In genomic region chr10:50876952-50877351, GRCm38 (mm10) we compare ENCODE assay signal across 27 mouse cellular contexts. TPM values are rescaled to one million over a fixed set of nuclear protein-coding genes. Genes with fewer than 3 reads are reported as not detected.
"Had no signal": no experiment of that assay in that cellular context is flagged by ENCODE, and none has a peak within 500 bp of the region (broad histone marks: within the 10 kb centered on the region; RNA-seq: fewer than 3 reads in every experiment).

No protein-coding gene starts in this region.

- H3K27me3 ChIP-seq: kidney, embryonic 15.5 days; limb, embryonic 13.5 days; liver, embryonic 12.5 days; liver, embryonic 15.5 days; lung, embryonic 15.5 days; midbrain, embryonic 12.5 days; midbrain, embryonic 15.5 days; neural tube, embryonic 13.5 days had no signal

- H3K4me3 ChIP-seq: kidney, embryonic 15.5 days; left cerebral cortex, adult 2 months; limb, embryonic 13.5 days; liver, embryonic 12.5 days; liver, embryonic 15.5 days; lung, embryonic 15.5 days; midbrain, embryonic 12.5 days; midbrain, embryonic 15.5 days; neural tube, embryonic 13.5 days had no signal

- H3K27ac ChIP-seq: kidney, embryonic 15.5 days; left cerebral cortex, adult 2 months; limb, embryonic 13.5 days; liver, embryonic 12.5 days; liver, embryonic 15.5 days; lung, embryonic 15.5 days; midbrain, embryonic 12.5 days; midbrain, embryonic 15.5 days; neural tube, embryonic 13.5 days had no signal

- H3K4me1 ChIP-seq: kidney, embryonic 15.5 days; limb, embryonic 13.5 days; liver, embryonic 12.5 days; liver, embryonic 15.5 days; lung, embryonic 15.5 days; midbrain, embryonic 12.5 days; midbrain, embryonic 15.5 days; neural tube, embryonic 13.5 days had no signal

- H3K9me3 ChIP-seq: kidney, embryonic 15.5 days; limb, embryonic 13.5 days; liver, embryonic 12.5 days; liver, embryonic 15.5 days; lung, embryonic 15.5 days; midbrain, embryonic 12.5 days; midbrain, embryonic 15.5 days; neural tube, embryonic 13.5 days had no signal

- H3K36me3 ChIP-seq: kidney, embryonic 15.5 days; limb, embryonic 13.5 days; liver, embryonic 12.5 days; liver, embryonic 15.5 days; lung, embryonic 15.5 days; midbrain, embryonic 12.5 days; midbrain, embryonic 15.5 days; neural tube, embryonic 13.5 days had no signal

- ATAC-seq: liver, embryonic 12.5 days; midbrain, embryonic 15.5 days had no signal

- DNase-seq: kidney, adult 11 months; kidney, adult 8-10 months; kidney, postnatal 10 days; kidney, postnatal 36 days; layer of hippocampus, postnatal 36 days; liver; lung, adult 18-20 months; lung, postnatal 10 days; lung, postnatal 36 days; retina, postnatal 1 day; thymus, adult 18-20 months; thymus, postnatal 14 days; thymus, postnatal 4 days had no signal

- H3K9ac ChIP-seq: kidney, embryonic 15.5 days; limb, embryonic 13.5 days; liver, embryonic 12.5 days; liver, embryonic 15.5 days; lung, embryonic 15.5 days; midbrain, embryonic 12.5 days; midbrain, embryonic 15.5 days; neural tube, embryonic 13.5 days had no signal

RNA-seq across cellular contexts. Expression of gene Sim1, which starts 17.6 kb away (rescaled TPM):
- total RNA-seq: layer of hippocampus, adult 8-10 months; layer of hippocampus, postnatal 10 days; layer of hippocampus, postnatal 36 days; neutrophil, adult 5-6 weeks had no signal
- polyA plus RNA-seq: liver, embryonic 12.5 days; liver, embryonic 15.5 days; lung, embryonic 15.5 days; small intestine, adult 2 months; spleen, adult 2 months had no signal
